Mouse (Mus musculus): Measurements from ENCODE around the gene Prkcg.

GRCm38 (mm10) chr7:3292791-3293190 is 3.8 kb downstream of the Prkcg start:
- TF ChIP-seq CTCF (IDR thresholded peaks at IDR 0.05; ENCODE audit: low read depth, low read length) (no peak), EP300 (IDR thresholded peaks at IDR 0.05; ENCODE audit: insufficient read depth, low read depth, low read length) (0 out of 2 replicates have a peak, but pooled peaks have one; percentile 3), POLR2A (IDR thresholded peaks at IDR 0.05; ENCODE audit: insufficient read depth, low read length) (no peak)

Measured in ES-Bruce4 (cell line).